Comparison of ENCODE assay signal across 8 mouse cellular contexts in genomic region chr13:31805831-31806427, GRCm38 (mm10). TPM values are rescaled to one million over a fixed set of nuclear protein-coding genes. Genes with fewer than 3 reads are reported as not detected.
A peak's percentile ranks its signal among the peaks of the same experiment; 100 is the strongest.
DNase-seq lines count a peak whose midpoint lies in the region; ATAC-seq and TF ChIP-seq lines count a peak whose summit lies in the region.

No protein-coding gene starts in this region.

- H3K27ac ChIP-seq in testis, adult 2 months (ENCODE audit: control insufficient read depth, insufficient read depth, low read depth, low read length): no peak overlapping the region
- peak overlapping the region; percentile 79 for H3K27ac ChIP-seq in limb, embryonic 15.5 days
- H3K27ac ChIP-seq in stomach, postnatal 0 days (replicated peaks): no peak overlapping the region

- H3K4me3 ChIP-seq in testis, adult 2 months (ENCODE audit: control insufficient read depth, low read depth, low read length): peak overlapping the region; percentile 48
- H3K4me3 ChIP-seq in limb, embryonic 15.5 days: peak overlapping the region; percentile 68
- H3K4me3 ChIP-seq in stomach, postnatal 0 days (ENCODE audit: low read depth, low read length): peak overlapping the region; percentile 54

- TF ChIP-seq POLR2A in testis, adult 2 months (IDR thresholded peaks at IDR 0.05; ENCODE audit: control insufficient read depth, low read depth, low read length): no peak

- intact Hi-C loops in left cerebral cortex, postnatal 14 days (cut with DNase I): loop anchor here (5.0 kb wide), 1 partner anchor 179 kb away; the partner anchor contains the start of gene Foxf2

- no peaks in the 10 kb centered on the region for H3K36me3 ChIP-seq in testis, adult 2 months (ENCODE audit: control insufficient read depth, insufficient read depth, low read length)
- H3K36me3 ChIP-seq in limb, embryonic 15.5 days: no peaks in the 10 kb centered on the region
- H3K36me3 ChIP-seq in stomach, postnatal 0 days (ENCODE audit: control insufficient read depth, insufficient read depth, low read length): no peaks in the 10 kb centered on the region

- no peaks in the 10 kb centered on the region for H3K9me3 ChIP-seq in limb, embryonic 15.5 days
- H3K9me3 ChIP-seq in stomach, postnatal 0 days (ENCODE audit: control insufficient read depth, low read length): no peaks in the 10 kb centered on the region

- H3K27me3 ChIP-seq in testis, adult 2 months (ENCODE audit: control insufficient read depth, insufficient read depth, low read length): peaks cover 15% of the 10 kb centered on the region
- peaks cover 60% of the 10 kb centered on the region for H3K27me3 ChIP-seq in limb, embryonic 15.5 days
- peaks cover 13% of the 10 kb centered on the region; the same call in 1 of the 2 replicates for H3K27me3 ChIP-seq in stomach, postnatal 0 days (ENCODE audit: control insufficient read depth, insufficient read depth, low read length)

- ATAC-seq in limb, embryonic 15.5 days (ENCODE audit: insufficient number of reproducible peaks, low FRiP score, low TSS enrichment, low read depth): peak; percentile 71
- no peak for ATAC-seq in stomach, postnatal 0 days (ENCODE audit: low FRiP score, low TSS enrichment)

- peak overlapping the region; percentile 8; the same call in 1 of the 2 replicates for H3K9ac ChIP-seq in limb, embryonic 15.5 days
- no peak overlapping the region for H3K9ac ChIP-seq in stomach, postnatal 0 days (ENCODE audit: low read length)

- no peak for TF ChIP-seq CTCF in testis, adult 2 months (IDR thresholded peaks at IDR 0.05; ENCODE audit: control insufficient read depth, insufficient read depth, insufficient replicate concordance, low read depth, low read length)
- no peak for TF ChIP-seq CTCF in stomach, postnatal 0 days (IDR thresholded peaks at IDR 0.05; ENCODE audit: low read depth)

- peak overlapping the region; percentile 92 for H3K4me2 ChIP-seq in limb, embryonic 15.5 days
- H3K4me2 ChIP-seq in stomach, postnatal 0 days (replicated peaks; ENCODE audit: low read depth): peak overlapping the region; percentile 89

- H3K4me1 ChIP-seq in testis, adult 2 months (ENCODE audit: control insufficient read depth, insufficient read depth, low read length): peaks cover 46% of the 10 kb centered on the region
- H3K4me1 ChIP-seq in limb, embryonic 15.5 days: peaks cover 58% of the 10 kb centered on the region
- no peaks in the 10 kb centered on the region; the same call in 1 of the 2 replicates for H3K4me1 ChIP-seq in stomach, postnatal 0 days (replicated peaks; ENCODE audit: control insufficient read depth, insufficient read depth)

- WGBS in limb, embryonic 15.5 days: 4% methylated on average over 34 of the region's 34 CpGs
- 9% methylated on average over 33 of the region's 34 CpGs for WGBS in stomach, postnatal 0 days

- peak; percentile 64 for DNase-seq in embryo, embryonic 10 days (ENCODE audit: low spot score)
- no peak for DNase-seq in embryo, embryonic 11 days
- no peak for DNase-seq in testis, postnatal 14 days (ENCODE audit: low spot score)
- DNase-seq in stomach, postnatal 0 days (ENCODE audit: low spot score): no peak
- no peak for DNase-seq in left cerebral cortex, postnatal 14 days (ENCODE audit: low spot score in 2 of 2)
- no peak for DNase-seq in gastrocnemius, postnatal 4 days (ENCODE audit: low spot score in 2 of 2)

- TF ChIP-seq EP300 in stomach, postnatal 0 days (optimal IDR thresholded peaks at IDR 0.05): no peak

RNA-seq across cellular contexts. Expression of gene Foxc1, which starts 0.5 kb away (rescaled TPM):
- polyA plus RNA-seq in testis, adult 2 months (2012; rRNA removed): 0.14 and 0.16 TPM in 2 replicates
- polyA plus RNA-seq in limb, embryonic 15.5 days (2015; fragmentation: Nextera tagmentation; extraction: Ambion mirVana): 2.0 and 3.1 TPM in 2 replicates
- 0.13 and 0.15 TPM in 2 replicates for polyA plus RNA-seq in stomach, postnatal 0 days (2015; fragmentation: Nextera tagmentation; extraction: Ambion mirVana)
- 1 to 10 TPM; 6.1 to 6.9 TPM for total RNA-seq in left cerebral cortex, postnatal 14 days (2021)
- 1 to 10 TPM; 2.2 to 2.3 TPM for total RNA-seq in gastrocnemius, postnatal 4 days (2021)
